Mouse (Mus musculus): ENCODE data around the gene Vgll4.

GRCm38 (mm10) chr6:114921632-114922354, 48.0 kb downstream of the Vgll4 start:
- TF ChIP-seq CTCF (IDR thresholded peaks at IDR 0.05; ENCODE audit: borderline replicate concordance, insufficient read depth, low read length): no peak
- TF ChIP-seq POLR2A (IDR thresholded peaks at IDR 0.05; ENCODE audit: low read depth, low read length): peak; percentile 99
